Mouse (Mus musculus): ENCODE data around the gene Grm7. TPM values are rescaled to one million over a fixed set of nuclear protein-coding genes. Genes with fewer than 3 reads are reported as not detected.
A peak's percentile ranks its signal among the peaks of the same experiment; 100 is the strongest.

Gene Grm7
- polyA plus RNA-seq, 1 experiment from 2014 or later = 3.6 TPM

- Histone ChIP-seq H3K4me2 (no peak overlapping the region), H3K9me3 (replicated peaks) (no peaks in the 10 kb centered on the region), H3K9ac (no peak overlapping the region), H3K27ac (no peak overlapping the region), H3K4me3 (no peak overlapping the region), H3K4me1 (no peaks in the 10 kb centered on the region), H3K36me3 (ENCODE audit: poor library complexity, severe bottlenecking) (no peaks in the 10 kb centered on the region), H3K27me3 (no peaks in the 10 kb centered on the region)
- 54% methylated on average over 7 of the region's 7 CpGs for WGBS
- ATAC-seq = peak; percentile 50; the same call in 1 of the 2 replicates
These were observed 98.7 kb downstream of the Grm7 start for GRCm38 (mm10) chr6:110743981-110744670.

- ATAC-seq = peak; percentile 24; the same call in 1 of the 2 replicates
- WGBS = 69% methylated on average over 5 of the region's 5 CpGs
- H3K27ac ChIP-seq = no peak overlapping the region
- no peak overlapping the region for H3K4me3 ChIP-seq
- H3K9me3 ChIP-seq (replicated peaks) = no peaks in the 10 kb centered on the region
- no peaks in the 10 kb centered on the region for H3K36me3 ChIP-seq (ENCODE audit: poor library complexity, severe bottlenecking)
- H3K4me1 ChIP-seq = no peaks in the 10 kb centered on the region
- H3K9ac ChIP-seq = no peak overlapping the region
- no peak overlapping the region for H3K4me2 ChIP-seq
- no peaks in the 10 kb centered on the region for H3K27me3 ChIP-seq
These were observed 110.5 kb downstream of the Grm7 start for GRCm38 (mm10) chr6:110755921-110756320.

DNA sequence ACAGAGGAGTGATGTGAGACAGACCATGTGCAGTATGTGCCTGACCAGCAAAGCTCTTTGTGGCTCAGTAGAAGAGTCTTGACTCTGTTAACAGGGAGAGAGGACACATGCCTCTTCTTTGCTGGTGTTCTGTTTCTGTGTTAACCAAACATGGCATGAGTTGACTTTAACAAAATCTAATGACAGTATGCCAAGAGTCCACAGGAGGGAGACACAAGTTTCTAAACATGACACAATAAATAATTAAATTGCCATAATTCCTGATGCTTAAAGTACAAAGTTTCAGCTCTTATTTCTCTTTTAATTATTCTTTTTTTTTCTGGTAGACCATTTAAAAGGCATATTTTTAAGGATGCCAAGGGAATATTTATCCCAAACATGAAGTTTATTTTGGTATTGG, 124.2 kb downstream of the Grm7 start:
- ATAC-seq = no peak
- Histone ChIP-seq H3K4me2 (no peak overlapping the region), H3K27ac (no peak overlapping the region), H3K36me3 (ENCODE audit: poor library complexity, severe bottlenecking) (no peaks in the 10 kb centered on the region), H3K4me3 (no peak overlapping the region), H3K9me3 (replicated peaks) (no peaks in the 10 kb centered on the region), H3K4me1 (peaks cover 5% of the 10 kb centered on the region; the same call in 1 of the 2 replicates), H3K27me3 (no peaks in the 10 kb centered on the region), H3K9ac (no peak overlapping the region)

DNA sequence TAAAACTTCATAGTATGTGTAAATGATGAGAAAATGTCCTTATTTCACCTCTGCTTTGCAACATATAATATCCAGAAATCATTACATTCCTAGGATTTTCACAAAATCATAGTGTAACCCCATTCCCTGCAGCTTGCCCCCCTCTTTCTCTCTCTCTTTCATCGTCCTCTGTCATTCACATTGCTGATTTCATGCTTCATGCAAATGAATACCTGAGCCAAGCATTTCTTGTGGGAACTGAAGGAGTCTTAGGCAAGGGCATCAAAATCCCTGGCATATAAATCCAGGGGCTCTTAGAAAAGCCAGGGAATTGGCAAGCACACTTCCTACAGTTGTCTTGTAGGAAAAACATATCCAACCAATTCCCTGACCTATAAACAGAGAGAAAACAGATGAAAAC, 127.3 kb downstream of the Grm7 start:
- 24% methylated on average over 1 of the region's 1 CpGs for WGBS
- ATAC-seq = no peak
- H3K4me3 ChIP-seq = no peak overlapping the region
- H3K27ac ChIP-seq = no peak overlapping the region
- H3K9ac ChIP-seq = no peak overlapping the region
- H3K27me3 ChIP-seq = no peaks in the 10 kb centered on the region
- no peaks in the 10 kb centered on the region for H3K9me3 ChIP-seq (replicated peaks)
- H3K4me1 ChIP-seq = peaks cover 4% of the 10 kb centered on the region; the same call in 1 of the 2 replicates
- no peaks in the 10 kb centered on the region for H3K36me3 ChIP-seq (ENCODE audit: poor library complexity, severe bottlenecking)
- H3K4me2 ChIP-seq = no peak overlapping the region

DNA sequence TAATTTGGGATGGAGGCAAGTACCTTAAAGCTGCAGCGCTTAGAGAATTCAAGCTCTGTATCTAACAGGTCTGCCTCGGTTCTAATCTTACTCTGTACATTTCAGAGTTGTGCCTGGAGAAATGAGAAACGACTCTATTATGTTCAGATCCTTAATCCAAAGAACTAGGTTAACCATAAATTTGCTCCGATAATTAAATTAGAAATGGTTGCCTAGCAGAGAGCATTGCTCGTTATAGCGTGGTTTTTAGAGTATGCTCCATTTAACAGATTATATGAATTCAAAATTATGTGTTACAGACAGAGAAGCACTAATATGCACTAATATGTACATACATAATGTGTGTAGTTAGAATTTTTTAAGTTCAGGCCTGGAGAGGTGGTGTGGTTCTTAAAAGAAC, 130.7 kb downstream of the Grm7 start:
- Histone ChIP-seq H3K4me3 (no peak overlapping the region), H3K4me2 (no peak overlapping the region), H3K27ac (no peak overlapping the region), H3K9ac (no peak overlapping the region), H3K9me3 (replicated peaks) (no peaks in the 10 kb centered on the region), H3K36me3 (ENCODE audit: poor library complexity, severe bottlenecking) (no peaks in the 10 kb centered on the region), H3K4me1 (no peaks in the 10 kb centered on the region), H3K27me3 (no peaks in the 10 kb centered on the region)
- ATAC-seq = no peak
- 46% methylated on average over 6 of the region's 6 CpGs for whole genome bisulfite sequencing

DNA sequence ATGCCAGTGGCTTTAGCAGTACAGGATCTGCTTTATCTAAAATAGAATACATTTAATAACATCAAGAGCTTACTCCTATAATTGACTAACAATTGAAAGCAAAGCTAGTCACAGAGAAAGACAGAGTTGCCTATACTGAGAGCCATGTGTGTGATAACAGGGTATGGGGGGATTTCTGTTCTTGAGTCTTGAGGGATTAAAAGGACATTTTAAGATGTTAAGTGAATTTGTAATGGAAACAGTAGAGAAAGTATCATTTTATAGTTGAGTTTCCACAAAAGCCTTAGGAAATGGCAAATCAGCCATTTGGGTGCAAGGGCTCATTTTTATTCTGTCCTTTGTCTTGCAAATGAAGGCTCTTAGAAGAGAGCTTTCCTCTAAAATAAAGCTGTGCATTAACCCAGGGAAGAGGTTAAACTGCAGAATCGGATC, 140.1 kb downstream of the Grm7 start:
- WGBS = 6% methylated on average over 1 of the region's 1 CpGs
- ATAC-seq = peak; percentile 84

DNA sequence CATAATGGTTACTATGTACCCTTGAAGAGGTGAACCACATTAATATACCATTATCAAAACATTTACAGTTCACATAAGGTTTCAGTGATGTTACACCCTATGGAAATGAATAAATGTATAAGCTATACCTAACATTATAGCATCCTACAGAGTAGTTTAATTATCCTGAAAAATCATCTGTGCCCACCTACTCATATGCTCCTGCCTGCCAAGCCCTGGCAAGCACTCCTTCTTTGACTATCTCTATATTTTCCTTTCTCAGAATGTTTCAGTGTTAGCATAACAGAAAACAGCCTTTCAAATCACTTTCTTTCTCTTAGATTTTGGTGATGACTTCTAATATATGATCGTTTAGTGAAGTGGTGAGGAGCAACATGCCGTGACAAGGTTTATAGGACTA, 147.3 kb downstream of the Grm7 start:
- no peak for ATAC-seq
- H3K4me1 ChIP-seq = no peaks in the 10 kb centered on the region
- no peaks in the 10 kb centered on the region for H3K27me3 ChIP-seq
- H3K4me3 ChIP-seq = no peak overlapping the region
- H3K27ac ChIP-seq = no peak overlapping the region
- H3K36me3 ChIP-seq (ENCODE audit: poor library complexity, severe bottlenecking) = no peaks in the 10 kb centered on the region
- WGBS = 93% methylated on average over 2 of the region's 2 CpGs
- H3K9me3 ChIP-seq (replicated peaks) = no peaks in the 10 kb centered on the region
- H3K9ac ChIP-seq = no peak overlapping the region
- no peak overlapping the region for H3K4me2 ChIP-seq

More for the DNA sequence above, 140.1 kb downstream of the Grm7 start:
- Histone ChIP-seq H3K27me3 (no peaks in the 10 kb centered on the region), H3K4me3 (no peak overlapping the region), H3K4me2 (no peak overlapping the region), H3K9ac (no peak overlapping the region), H3K27ac (no peak overlapping the region; the same call in 1 of the 2 replicates), H3K4me1 (peaks cover 9% of the 10 kb centered on the region), H3K36me3 (ENCODE audit: poor library complexity, severe bottlenecking) (no peaks in the 10 kb centered on the region), H3K9me3 (replicated peaks) (no peaks in the 10 kb centered on the region)

DNA sequence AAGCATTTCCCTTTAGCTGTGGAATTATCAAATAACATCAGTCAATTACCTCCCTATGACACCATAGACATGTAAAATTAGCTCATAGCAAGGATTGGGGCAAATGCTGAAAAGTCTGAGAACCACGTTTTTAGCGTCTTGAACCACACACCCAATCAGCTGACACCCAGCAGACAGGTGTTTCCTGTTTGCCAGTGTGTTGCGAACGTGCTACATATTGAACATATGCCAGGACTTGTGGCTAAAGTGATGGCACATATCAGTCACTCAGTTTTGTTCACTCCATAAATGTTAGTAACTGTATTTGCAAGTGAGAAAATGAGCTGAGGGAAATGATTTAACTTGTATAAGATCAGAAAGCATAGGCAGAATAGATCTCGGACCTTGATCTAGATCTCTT, 162.1 kb downstream of the Grm7 start:
- no peak overlapping the region for H3K9ac ChIP-seq
- no peak overlapping the region for H3K4me2 ChIP-seq
- no peaks in the 10 kb centered on the region for H3K36me3 ChIP-seq (ENCODE audit: poor library complexity, severe bottlenecking)
- no peaks in the 10 kb centered on the region for H3K4me1 ChIP-seq
- H3K9me3 ChIP-seq (replicated peaks) = no peaks in the 10 kb centered on the region
- H3K27ac ChIP-seq = no peak overlapping the region
- H3K4me3 ChIP-seq = no peak overlapping the region
- no peaks in the 10 kb centered on the region for H3K27me3 ChIP-seq
- 90% methylated on average over 5 of the region's 5 CpGs for WGBS
- ATAC-seq = no peak

DNA sequence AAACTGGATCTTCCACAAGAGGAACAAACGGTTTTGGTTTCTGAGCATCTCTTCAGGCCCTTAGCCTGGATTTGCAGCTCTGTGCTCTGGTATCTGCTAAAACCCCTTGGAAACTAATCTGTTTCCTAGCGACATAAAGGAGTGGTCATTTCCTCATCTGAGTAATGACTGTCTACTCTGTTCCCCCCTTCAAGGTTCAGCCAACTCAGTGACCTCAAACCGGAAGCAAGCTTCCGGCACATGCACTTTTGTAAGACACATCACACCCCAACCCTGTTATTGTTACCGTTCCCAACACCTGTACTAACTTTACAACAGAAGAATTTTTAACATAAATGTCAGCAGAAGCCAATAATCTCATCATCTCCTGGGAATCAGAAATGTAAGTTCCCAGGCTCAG, 166.8 kb downstream of the Grm7 start:
- no peak overlapping the region for H3K27ac ChIP-seq
- 80% methylated on average over 5 of the region's 5 CpGs for WGBS
- no peak for ATAC-seq

DNA sequence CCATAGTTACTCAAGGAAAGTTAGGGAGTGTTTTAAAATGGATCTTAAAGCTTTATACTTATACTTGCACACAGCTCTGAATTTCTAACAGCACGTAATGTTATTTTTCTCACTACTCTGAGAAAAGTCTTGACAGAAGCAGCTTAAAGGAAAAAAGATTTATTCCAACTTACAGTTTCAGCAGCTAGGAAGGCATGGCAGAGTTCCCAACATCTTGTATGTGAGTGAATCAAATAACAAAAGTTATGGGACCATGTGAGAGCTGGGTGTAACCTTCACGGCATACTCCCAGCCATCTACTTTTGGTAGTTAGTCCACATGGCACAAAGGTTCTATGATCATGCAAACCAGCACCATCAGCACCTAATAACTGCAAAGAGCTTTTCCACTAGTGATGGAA, 172.9 kb downstream of the Grm7 start:
- no peaks in the 10 kb centered on the region for H3K9me3 ChIP-seq (replicated peaks)
- H3K4me2 ChIP-seq = no peak overlapping the region
- H3K36me3 ChIP-seq (ENCODE audit: poor library complexity, severe bottlenecking) = no peaks in the 10 kb centered on the region
- ATAC-seq = no peak
- no peak overlapping the region for H3K27ac ChIP-seq
- 91% methylated on average over 2 of the region's 2 CpGs for WGBS
- H3K27me3 ChIP-seq = no peaks in the 10 kb centered on the region
- no peaks in the 10 kb centered on the region for H3K4me1 ChIP-seq
- no peak overlapping the region for H3K4me3 ChIP-seq
- H3K9ac ChIP-seq = no peak overlapping the region

More for the DNA sequence above, 166.8 kb downstream of the Grm7 start:
- Histone ChIP-seq H3K27me3 (no peaks in the 10 kb centered on the region), H3K4me2 (no peak overlapping the region), H3K4me1 (no peaks in the 10 kb centered on the region), H3K9ac (no peak overlapping the region), H3K36me3 (ENCODE audit: poor library complexity, severe bottlenecking) (no peaks in the 10 kb centered on the region), H3K9me3 (replicated peaks) (no peaks in the 10 kb centered on the region), H3K4me3 (no peak overlapping the region)

GRCm38 (mm10) chr6:110868311-110868710, 222.9 kb downstream of the Grm7 start:
- Histone ChIP-seq H3K4me1 (no peaks in the 10 kb centered on the region), H3K36me3 (ENCODE audit: poor library complexity, severe bottlenecking) (no peaks in the 10 kb centered on the region), H3K9ac (no peak overlapping the region), H3K4me3 (no peak overlapping the region), H3K4me2 (no peak overlapping the region), H3K27ac (no peak overlapping the region), H3K9me3 (replicated peaks) (no peaks in the 10 kb centered on the region), H3K27me3 (no peaks in the 10 kb centered on the region)
- no peak for ATAC-seq

- Histone ChIP-seq H3K36me3 (ENCODE audit: poor library complexity, severe bottlenecking) (no peaks in the 10 kb centered on the region), H3K4me3 (no peak overlapping the region), H3K4me1 (no peaks in the 10 kb centered on the region), H3K9me3 (replicated peaks) (no peaks in the 10 kb centered on the region), H3K9ac (no peak overlapping the region), H3K27me3 (no peaks in the 10 kb centered on the region), H3K27ac (no peak overlapping the region), H3K4me2 (no peak overlapping the region)
- no peak for ATAC-seq
- 86% methylated on average over 5 of the region's 5 CpGs for WGBS
These were observed 336.6 kb downstream of the Grm7 start for GRCm38 (mm10) chr6:110982013-110982412.

- WGBS = 62% methylated on average over 2 of the region's 2 CpGs
- no peaks in the 10 kb centered on the region for H3K4me1 ChIP-seq
- no peaks in the 10 kb centered on the region for H3K9me3 ChIP-seq (replicated peaks)
- H3K4me2 ChIP-seq = no peak overlapping the region
- no peak for ATAC-seq
- no peak overlapping the region for H3K4me3 ChIP-seq
- H3K36me3 ChIP-seq (ENCODE audit: poor library complexity, severe bottlenecking) = no peaks in the 10 kb centered on the region
- H3K27me3 ChIP-seq = no peaks in the 10 kb centered on the region
- no peak overlapping the region for H3K27ac ChIP-seq
- no peak overlapping the region for H3K9ac ChIP-seq
These were observed 393.7 kb downstream of the Grm7 start for GRCm38 (mm10) chr6:111039099-111039498.
